Mouse (Mus musculus) c-Kit-positive CD71-positive TER-119-negative erythroid progenitor cells, embryonic 14.5 days (primary cell): ENCODE measurements around the gene Ndufc2.

Experiments used
- DNase-seq: peaks from one replicate; pipeline ENCODE4 v3.0.0-alpha.2; 2013; ENCODE audit warnings: low read depth

The Ndufc2 gene

GRCm38 (mm10) chr7:97387561-97388147, 12.1 kb upstream of the Ndufc2 start:
- no peak for DNase-seq

GRCm38 (mm10) chr7:97388541-97388940, 11.3 kb upstream of the Ndufc2 start:
- no peak for DNase-seq

- DNase-seq, result no peak
Measured at GRCm38 (mm10) chr7:97391293-97392078, 8.3 kb upstream of the Ndufc2 start.

GRCm38 (mm10) chr7:97392079-97392445, 7.7 kb upstream of the Ndufc2 start:
- DNase-seq, result no peak

- DNase-seq, result no peak
Measured at GRCm38 (mm10) chr7:97394375-97394774, 5.4 kb upstream of the Ndufc2 start.

GRCm38 (mm10) chr7:97398943-97399342, 860 bp upstream of the Ndufc2 start:
- no peak for DNase-seq

- DNase-seq, result no peak
Measured at GRCm38 (mm10) chr7:97407145-97407544, 7.3 kb downstream of the Ndufc2 start.

GRCm38 (mm10) chr7:97411106-97411505, 11.3 kb downstream of the Ndufc2 start:
- no peak for DNase-seq

- no peak for DNase-seq
Measured at GRCm38 (mm10) chr7:97411575-97411974, 11.8 kb downstream of the Ndufc2 start.

GRCm38 (mm10) chr7:97413981-97414380, 14.2 kb downstream of the Ndufc2 start:
- no peak for DNase-seq

GRCm38 (mm10) chr7:97414426-97414825, 14.6 kb downstream of the Ndufc2 start:
- DNase-seq, result no peak

GRCm38 (mm10) chr7:97414915-97415687, 15.3 kb downstream of the Ndufc2 start:
- DNase-seq, result no peak

GRCm38 (mm10) chr7:97416473-97416872, 16.7 kb downstream of the Ndufc2 start:
- DNase-seq, result no peak

- no peak for DNase-seq
Measured at GRCm38 (mm10) chr7:97416906-97417777, 17.3 kb downstream of the Ndufc2 start, which contains the start of gene Thrsp. TSS of gene Thrsp (minus strand) at chr7:97417730.

GRCm38 (mm10) chr7:97418717-97419116, 18.9 kb downstream of the Ndufc2 start:
- DNase-seq, result no peak

GRCm38 (mm10) chr7:97419163-97419562, 19.4 kb downstream of the Ndufc2 start:
- DNase-seq, result no peak

- no peak for DNase-seq
Measured at GRCm38 (mm10) chr7:97420406-97420805, 20.6 kb downstream of the Ndufc2 start.

- DNase-seq, result no peak
Measured at GRCm38 (mm10) chr7:97420958-97421651, 21.3 kb downstream of the Ndufc2 start.

GRCm38 (mm10) chr7:97423754-97424153, 24.0 kb downstream of the Ndufc2 start:
- DNase-seq, result no peak

GRCm38 (mm10) chr7:97424621-97425245, 24.9 kb downstream of the Ndufc2 start:
- peak; percentile 61 for DNase-seq

- DNase-seq, result no peak
Measured at GRCm38 (mm10) chr7:97426566-97426965, 26.8 kb downstream of the Ndufc2 start.
